Mouse (Mus musculus): Measurements from ENCODE around the gene Def8.
"Not testable (repeated sequence)": the region's sequence is repeated elsewhere in the genome, so short reads cannot be mapped to it uniquely, and the experiment has no call there.

The Def8 gene

DNA sequence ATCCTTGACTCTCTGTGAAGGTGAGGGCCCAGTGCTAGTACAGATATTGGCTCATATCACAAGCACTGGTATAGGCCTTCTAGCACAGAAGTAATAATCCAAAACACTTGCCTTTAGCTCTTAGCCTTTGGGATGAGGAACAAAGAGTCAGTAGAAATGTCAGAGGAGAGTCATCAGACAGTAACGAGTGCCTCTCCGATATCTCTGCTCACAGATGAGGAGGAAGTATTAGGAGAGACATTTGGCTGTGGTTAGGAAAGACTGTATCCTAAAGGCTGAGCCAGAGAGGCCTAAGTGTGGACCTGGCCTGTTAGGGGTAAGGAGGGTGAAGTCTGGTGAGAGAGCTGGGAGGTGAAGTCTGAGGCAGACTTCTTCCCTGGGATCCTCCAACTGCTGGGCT, 18.5 kb downstream of the Def8 start:
- DNase-seq = no peak

GRCm38 (mm10) chr8:123442351-123442750, 19.0 kb downstream of the Def8 start:
- no peak for DNase-seq

- peak; percentile 93 for DNase-seq
These were observed 19.7 kb downstream of the Def8 start for GRCm38 (mm10) chr8:123442871-123443575.

DNA sequence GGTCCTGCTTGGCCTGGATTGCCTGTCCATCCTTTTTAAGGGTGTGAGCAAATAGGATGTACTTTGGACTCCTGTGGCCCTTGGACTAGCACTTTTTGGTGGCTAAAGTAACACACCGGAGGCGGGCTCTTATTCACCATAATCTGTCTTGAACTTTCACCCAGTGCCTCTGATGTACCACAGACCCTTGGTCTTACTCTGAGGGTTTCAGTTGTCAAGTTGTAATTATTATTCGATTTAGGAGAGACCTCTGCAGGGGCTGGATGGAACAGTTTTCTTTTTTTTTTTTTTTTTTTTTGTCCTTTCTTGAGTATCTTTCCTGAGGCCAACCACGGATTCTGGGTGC, 20.2 kb downstream of the Def8 start:
- DNase-seq = no peak

- DNase-seq = no peak
These were observed 20.8 kb downstream of the Def8 start for GRCm38 (mm10) chr8:123444131-123444530.

DNA sequence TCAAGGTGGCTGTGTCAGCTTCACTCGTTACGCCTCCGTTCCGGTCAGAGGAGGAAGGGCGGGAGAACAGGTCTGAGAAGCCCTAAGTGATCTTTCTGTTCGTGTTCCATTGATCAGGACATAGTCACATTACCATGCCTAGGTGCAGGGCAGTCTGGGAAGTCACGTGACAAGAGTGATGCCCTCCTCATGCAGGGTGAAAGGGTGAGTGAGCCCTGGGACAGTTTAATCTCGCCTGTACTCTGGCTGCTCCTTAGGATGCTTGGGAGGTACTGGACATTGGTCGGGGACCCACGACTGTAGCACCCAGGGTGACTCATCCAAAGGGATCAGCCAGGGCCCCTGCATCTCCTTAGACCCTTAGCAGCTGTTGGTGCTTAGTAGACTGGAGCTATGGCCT, 22.7 kb downstream of the Def8 start:
- DNase-seq = no peak

- no peak for DNase-seq
These were observed 23.5 kb downstream of the Def8 start for GRCm38 (mm10) chr8:123446799-123447198.

DNA sequence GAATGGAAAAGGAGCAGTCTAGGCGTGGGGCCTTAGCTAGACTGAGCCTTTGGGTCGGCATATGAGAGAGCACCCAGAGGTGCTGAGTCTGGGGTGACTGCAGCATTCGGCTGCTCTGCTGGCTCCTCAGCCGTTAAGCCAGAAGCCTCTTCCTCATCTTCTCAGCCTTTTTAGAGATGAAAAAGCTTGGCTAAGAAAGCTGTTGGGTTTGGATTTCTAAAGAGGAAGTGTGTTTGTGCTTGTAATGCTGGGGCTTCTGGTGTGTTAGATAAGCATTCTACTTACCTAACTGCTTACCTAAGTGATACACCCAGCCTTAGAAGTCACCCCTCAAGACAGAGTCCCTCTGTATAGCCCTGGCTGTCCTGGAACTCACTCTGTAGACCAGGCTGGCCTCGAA, 27.5 kb downstream of the Def8 start:
- DNase-seq = no peak

GRCm38 (mm10) chr8:123451747-123452146, 28.4 kb downstream of the Def8 start:
- not testable (repeated sequence) for DNase-seq

GRCm38 (mm10) chr8:123452149-123452548, 28.8 kb downstream of the Def8 start:
- DNase-seq = no peak

GRCm38 (mm10) chr8:123453291-123453690, 30.0 kb downstream of the Def8 start:
- no peak for DNase-seq

- DNase-seq = no peak
These were observed 30.6 kb downstream of the Def8 start for GRCm38 (mm10) chr8:123453951-123454350.

GRCm38 (mm10) chr8:123454559-123454958, 31.2 kb downstream of the Def8 start:
- DNase-seq = no peak

- DNase-seq = no peak
These were observed 40.3 kb downstream of the Def8 start for GRCm38 (mm10) chr8:123463651-123464050.

DNA sequence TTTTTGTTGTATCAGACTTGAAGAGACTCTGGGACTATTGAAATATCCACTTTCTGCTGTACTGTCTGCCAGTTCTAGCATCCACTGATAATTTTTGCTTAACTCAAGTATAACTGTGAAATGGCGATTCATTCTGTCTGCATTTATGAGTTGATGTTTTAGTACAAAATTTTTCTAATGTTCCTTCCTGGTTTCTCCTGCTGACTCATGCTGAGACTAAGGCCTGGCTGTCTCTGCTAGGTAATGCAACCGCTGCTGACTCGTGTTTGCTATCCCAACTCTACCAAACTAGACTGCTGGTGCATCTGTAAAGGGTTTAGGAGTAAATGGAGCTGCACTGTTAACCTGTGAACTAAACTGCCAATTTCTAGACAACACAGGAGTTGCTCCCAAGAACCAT, 44.1 kb downstream of the Def8 start:
- no peak for DNase-seq

GRCm38 (mm10) chr8:123472991-123473390, 49.7 kb downstream of the Def8 start:
- DNase-seq = not testable (repeated sequence)

DNA sequence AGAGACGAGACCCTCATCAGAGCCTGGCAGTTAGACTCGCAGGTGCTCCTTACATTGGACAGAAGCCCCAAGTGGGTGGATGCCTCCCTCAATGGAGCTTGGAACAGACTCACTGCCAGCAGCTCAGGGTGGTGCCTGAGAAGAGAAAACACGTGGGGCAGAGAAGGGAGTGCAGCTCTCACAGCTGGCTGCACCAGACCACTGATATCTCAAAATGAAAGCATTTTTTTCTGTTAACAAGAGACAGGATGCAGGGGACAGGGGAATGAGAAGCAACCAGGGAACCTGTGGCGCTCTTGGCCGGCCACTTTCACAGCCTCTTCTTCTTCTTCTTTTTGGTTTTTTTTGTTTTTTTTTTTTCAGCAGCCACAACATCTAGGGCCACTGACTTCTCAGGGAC, 51.2 kb downstream of the Def8 start:
- DNase-seq = not testable (repeated sequence)

GRCm38 (mm10) chr8:123476911-123477736, 53.8 kb downstream of the Def8 start:
- DNase-seq = peak; percentile 39

DNA sequence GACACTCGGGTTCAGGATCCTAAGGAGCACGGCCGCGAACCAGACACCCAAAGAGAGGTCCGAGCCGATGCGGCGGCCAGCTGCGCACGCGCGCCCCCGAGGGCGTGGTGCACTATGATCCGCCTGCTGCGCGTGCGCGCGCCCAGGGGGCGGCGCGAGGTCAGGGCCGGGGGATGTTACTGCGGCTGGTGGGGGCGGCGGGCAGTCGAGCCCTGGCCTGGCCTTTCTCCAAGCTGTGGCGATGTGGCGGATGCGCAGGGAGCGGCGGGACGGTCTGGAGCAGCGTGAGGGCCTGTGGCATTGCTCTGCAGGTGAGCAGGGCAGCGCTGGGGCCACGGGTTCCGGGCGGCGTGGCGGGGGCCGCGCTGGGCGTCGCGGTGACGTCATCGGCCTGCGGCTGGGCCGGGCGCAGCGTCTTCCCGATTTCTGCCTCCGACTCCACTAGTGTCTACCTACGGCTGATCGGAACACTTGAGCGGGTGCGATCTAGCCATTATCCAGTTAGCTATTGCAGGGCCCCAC, 54.5 kb downstream of the Def8 start, which contains the start of gene Afg3l1:
Gene Afg3l1, plus strand, starts transcription at position 167 of the 522 bp plus-strand sequence.
- DNase-seq = peak; percentile 91

DNA sequence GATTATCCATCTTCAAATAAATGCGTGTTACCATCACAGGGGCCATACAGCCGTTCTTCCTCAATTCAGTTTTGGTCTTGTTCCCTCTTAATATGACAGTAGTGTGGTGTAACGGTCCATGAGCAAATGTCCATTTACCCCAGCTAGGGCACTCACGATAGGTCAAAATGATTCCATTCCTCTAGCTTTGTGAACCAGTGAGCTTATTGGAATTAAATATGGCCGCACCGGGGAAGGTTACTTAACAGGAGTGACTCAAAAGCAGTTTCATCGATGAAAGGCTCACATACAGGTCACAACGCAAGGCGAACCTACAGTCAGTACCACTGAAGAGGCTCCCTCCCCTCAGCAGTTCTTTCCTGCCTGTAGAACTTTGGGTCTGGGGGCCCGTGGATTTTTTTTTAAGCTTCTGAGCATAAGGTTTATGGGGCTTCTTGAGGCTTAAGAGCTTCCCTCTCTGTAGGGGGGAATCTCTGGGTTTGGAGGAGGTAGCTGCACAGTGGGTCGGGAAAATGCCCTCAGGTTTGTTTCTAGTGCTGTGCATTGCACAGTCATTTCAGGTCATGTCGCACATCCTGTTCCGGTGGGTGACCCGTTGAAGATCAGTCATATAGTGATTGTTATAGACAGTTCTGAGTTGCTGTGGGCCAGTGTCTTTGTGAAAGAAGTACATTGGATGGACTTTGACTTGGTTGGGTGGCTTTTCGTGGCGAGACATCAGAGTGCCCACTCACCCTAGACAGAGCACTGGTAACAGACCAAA, 55.3 kb downstream of the Def8 start:
- DNase-seq = no peak

DNA sequence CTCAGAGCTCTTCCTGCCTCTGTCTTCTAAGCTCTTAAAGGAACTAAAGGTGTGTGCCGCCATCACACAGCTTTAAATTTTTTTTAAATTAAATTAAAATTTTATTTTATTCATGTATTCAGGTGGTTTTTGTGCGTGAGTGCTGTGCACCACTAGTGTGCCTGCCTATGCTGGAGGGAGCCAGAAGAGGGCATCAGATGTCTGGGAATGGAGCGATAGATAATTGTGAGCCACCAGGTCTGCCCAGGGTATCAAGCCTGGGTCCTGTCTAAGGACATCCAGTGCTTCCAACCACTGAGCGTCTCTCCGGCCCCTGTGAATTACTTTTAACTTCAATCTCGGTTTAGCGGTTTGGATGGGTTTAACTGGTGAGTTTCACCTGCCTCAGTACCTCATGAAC, 59.3 kb downstream of the Def8 start:
- no peak for DNase-seq

DNA sequence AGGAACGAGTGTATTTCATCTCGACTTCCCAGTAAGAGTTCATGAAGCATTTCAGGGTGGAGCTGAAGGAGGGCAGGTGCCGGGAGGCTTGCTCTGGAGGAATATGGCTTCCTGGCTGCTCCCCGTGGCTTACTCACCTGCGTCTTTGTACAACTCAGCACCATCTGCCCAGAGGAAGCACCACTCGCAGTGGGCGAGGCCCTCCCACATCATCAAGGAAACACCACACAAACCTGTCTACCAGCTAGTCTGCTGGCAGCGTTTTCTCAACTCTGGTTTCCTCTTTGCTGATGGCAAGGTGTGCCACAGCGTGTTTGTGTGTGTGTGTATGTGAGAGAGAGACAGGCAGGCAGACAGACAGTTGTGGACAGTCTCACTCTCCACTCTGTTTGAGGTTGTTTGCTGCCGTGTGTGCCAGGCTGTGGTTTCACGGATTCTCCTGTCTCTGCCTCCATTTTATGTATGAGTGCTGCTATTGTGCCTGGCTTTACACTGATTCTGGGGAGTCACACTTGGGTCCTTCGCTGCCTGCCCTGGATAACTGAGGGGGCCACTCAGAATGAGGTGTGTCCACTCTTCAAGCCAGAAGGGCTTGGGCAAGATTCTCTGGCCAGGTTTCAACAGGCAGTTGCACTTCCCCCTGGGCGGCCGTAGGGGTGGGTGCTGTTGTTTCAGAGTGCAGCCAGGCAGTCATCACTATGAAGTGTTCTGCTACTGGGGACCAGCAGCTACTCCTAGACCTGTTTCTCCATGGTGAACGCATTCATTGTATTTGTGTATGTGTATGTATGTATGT, 68.2 kb downstream of the Def8 start:
- DNase-seq = no peak

Data from right cerebral cortex, postnatal 4 days (tissue).